Mouse (Mus musculus): ENCODE results near the gene Plac9a. TPM values are rescaled to one million over a fixed set of nuclear protein-coding genes. Genes with fewer than 3 reads are reported as not detected.

Plac9a gene
- polyA plus RNA-seq, 1 experiment, result not detected

GRCm38 (mm10) chr14:25872461-25873415 is 30.2 kb downstream of the Plac9a start:
- H3K4me3 ChIP-seq (ENCODE audit: insufficient read depth, low read depth, low read length), result no peak overlapping the region
- 57% methylated on average over 8 of the region's 8 CpGs for WGBS
- no peak for TF ChIP-seq POLR2A (IDR thresholded peaks at IDR 0.05; ENCODE audit: insufficient read depth, low read depth, low read length)
- TF ChIP-seq CTCF (IDR thresholded peaks at IDR 0.05; ENCODE audit: insufficient read depth, low read depth, low read length), result no peak
- H3K4me1 ChIP-seq (ENCODE audit: control insufficient read depth, insufficient read depth, low read length), result peaks cover 7% of the 10 kb centered on the region; the same call in 1 of the 2 replicates
- H3K27ac ChIP-seq (ENCODE audit: insufficient read depth, low read depth, low read length), result no peak overlapping the region

- Histone ChIP-seq H3K4me3 (ENCODE audit: insufficient read depth, low read depth, low read length) (no peak overlapping the region), H3K27ac (ENCODE audit: insufficient read depth, low read depth, low read length) (no peak overlapping the region), H3K4me1 (ENCODE audit: control insufficient read depth, insufficient read depth, low read length) (peaks cover 11% of the 10 kb centered on the region)
- WGBS, result 78% methylated on average over 9 of the region's 9 CpGs
- TF ChIP-seq CTCF (IDR thresholded peaks at IDR 0.05; ENCODE audit: insufficient read depth, low read depth, low read length) (no peak), POLR2A (IDR thresholded peaks at IDR 0.05; ENCODE audit: insufficient read depth, low read depth, low read length) (no peak)
Measured at GRCm38 (mm10) chr14:25869135-25869878, 33.6 kb downstream of the Plac9a start.

- H3K27ac ChIP-seq (ENCODE audit: insufficient read depth, low read depth, low read length), result no peak overlapping the region
- TF ChIP-seq CTCF (IDR thresholded peaks at IDR 0.05; ENCODE audit: insufficient read depth, low read depth, low read length), result no peak
- TF ChIP-seq POLR2A (IDR thresholded peaks at IDR 0.05; ENCODE audit: insufficient read depth, low read depth, low read length), result no peak
- WGBS, result 88% methylated on average over 4 of the region's 4 CpGs
- H3K4me1 ChIP-seq (ENCODE audit: control insufficient read depth, insufficient read depth, low read length), result peaks cover 11% of the 10 kb centered on the region
- H3K4me3 ChIP-seq (ENCODE audit: insufficient read depth, low read depth, low read length), result no peak overlapping the region
Measured at GRCm38 (mm10) chr14:25868706-25869105, 34.2 kb downstream of the Plac9a start.

GRCm38 (mm10) chr14:25867834-25868233 is 35.1 kb downstream of the Plac9a start:
- 88% methylated on average over 6 of the region's 6 CpGs for WGBS
- TF ChIP-seq CTCF (IDR thresholded peaks at IDR 0.05; ENCODE audit: insufficient read depth, low read depth, low read length) (no peak), POLR2A (IDR thresholded peaks at IDR 0.05; ENCODE audit: insufficient read depth, low read depth, low read length) (no peak)
- H3K27ac ChIP-seq (ENCODE audit: insufficient read depth, low read depth, low read length), result no peak overlapping the region
- peaks cover 11% of the 10 kb centered on the region for H3K4me1 ChIP-seq (ENCODE audit: control insufficient read depth, insufficient read depth, low read length)
- H3K4me3 ChIP-seq (ENCODE audit: insufficient read depth, low read depth, low read length), result no peak overlapping the region

- peaks cover 11% of the 10 kb centered on the region for H3K4me1 ChIP-seq (ENCODE audit: control insufficient read depth, insufficient read depth, low read length)
- H3K4me3 ChIP-seq (ENCODE audit: insufficient read depth, low read depth, low read length), result no peak overlapping the region
- H3K27ac ChIP-seq (ENCODE audit: insufficient read depth, low read depth, low read length), result no peak overlapping the region
- TF ChIP-seq POLR2A (IDR thresholded peaks at IDR 0.05; ENCODE audit: insufficient read depth, low read depth, low read length) (no peak), CTCF (IDR thresholded peaks at IDR 0.05; ENCODE audit: insufficient read depth, low read depth, low read length) (no peak)
- 76% methylated on average over 11 of the region's 11 CpGs for WGBS
Measured at GRCm38 (mm10) chr14:25866832-25867231, 36.1 kb downstream of the Plac9a start.

GRCm38 (mm10) chr14:25866384-25866783 is 36.5 kb downstream of the Plac9a start:
- 79% methylated on average over 6 of the region's 6 CpGs for WGBS
- Histone ChIP-seq H3K4me1 (ENCODE audit: control insufficient read depth, insufficient read depth, low read length) (peaks cover 11% of the 10 kb centered on the region), H3K4me3 (ENCODE audit: insufficient read depth, low read depth, low read length) (no peak overlapping the region), H3K27ac (ENCODE audit: insufficient read depth, low read depth, low read length) (no peak overlapping the region)
- no peak for TF ChIP-seq CTCF (IDR thresholded peaks at IDR 0.05; ENCODE audit: insufficient read depth, low read depth, low read length)
- no peak for TF ChIP-seq POLR2A (IDR thresholded peaks at IDR 0.05; ENCODE audit: insufficient read depth, low read depth, low read length)

GRCm38 (mm10) chr14:25865251-25865650 is 37.6 kb downstream of the Plac9a start:
- TF ChIP-seq POLR2A (IDR thresholded peaks at IDR 0.05; ENCODE audit: insufficient read depth, low read depth, low read length), result no peak
- no peak for TF ChIP-seq CTCF (IDR thresholded peaks at IDR 0.05; ENCODE audit: insufficient read depth, low read depth, low read length)
- Histone ChIP-seq H3K27ac (ENCODE audit: insufficient read depth, low read depth, low read length) (no peak overlapping the region), H3K4me1 (ENCODE audit: control insufficient read depth, insufficient read depth, low read length) (peaks cover 11% of the 10 kb centered on the region), H3K4me3 (ENCODE audit: insufficient read depth, low read depth, low read length) (no peak overlapping the region)
- WGBS, result 61% methylated on average over 5 of the region's 5 CpGs

GRCm38 (mm10) chr14:25863721-25864120 is 39.2 kb downstream of the Plac9a start:
- peaks cover 7% of the 10 kb centered on the region for H3K4me1 ChIP-seq (ENCODE audit: control insufficient read depth, insufficient read depth, low read length)
- no peak overlapping the region for H3K27ac ChIP-seq (ENCODE audit: insufficient read depth, low read depth, low read length)
- H3K4me3 ChIP-seq (ENCODE audit: insufficient read depth, low read depth, low read length), result no peak overlapping the region
- TF ChIP-seq POLR2A (IDR thresholded peaks at IDR 0.05; ENCODE audit: insufficient read depth, low read depth, low read length) (no peak), CTCF (IDR thresholded peaks at IDR 0.05; ENCODE audit: insufficient read depth, low read depth, low read length) (no peak)
- WGBS, result 84% methylated on average over 2 of the region's 2 CpGs
